Mouse (Mus musculus): ENCODE measurements around the gene Prdx5.
A peak's percentile ranks its signal among the peaks of the same experiment; 100 is the strongest.

Gene Prdx5

GRCm38 (mm10) chr19:6892512-6892911 lies 17.4 kb downstream of the Prdx5 start:
- no peak for DNase-seq (ENCODE audit: extremely low read depth, low read depth)

GRCm38 (mm10) chr19:6877965-6878364 lies 31.9 kb downstream of the Prdx5 start:
- DNase-seq (ENCODE audit: extremely low read depth, low read depth) = no peak

DNA sequence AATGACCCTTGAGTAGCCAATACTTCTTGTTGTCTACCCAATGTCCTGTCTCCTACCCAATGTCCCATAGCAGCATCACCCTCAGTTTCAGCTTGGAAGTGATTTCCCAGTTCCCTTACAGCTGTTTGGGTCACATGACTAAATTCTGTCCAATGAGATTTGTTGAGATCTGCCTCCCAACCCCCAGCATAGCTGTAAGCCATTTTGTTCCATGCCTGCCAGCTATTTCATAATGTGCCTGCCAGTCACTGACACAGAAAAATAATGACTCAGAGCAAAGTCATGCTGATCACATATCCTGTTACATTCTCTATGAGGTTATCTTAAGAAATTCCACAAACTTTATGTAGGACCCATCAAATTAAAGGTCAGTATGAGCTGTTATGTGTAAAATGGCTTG lies 33.1 kb downstream of the Prdx5 start:
- DNase-seq (ENCODE audit: extremely low read depth, low read depth) = no peak

GRCm38 (mm10) chr19:6875834-6876233 lies 34.1 kb downstream of the Prdx5 start:
- no peak for DNase-seq (ENCODE audit: extremely low read depth, low read depth)

DNA sequence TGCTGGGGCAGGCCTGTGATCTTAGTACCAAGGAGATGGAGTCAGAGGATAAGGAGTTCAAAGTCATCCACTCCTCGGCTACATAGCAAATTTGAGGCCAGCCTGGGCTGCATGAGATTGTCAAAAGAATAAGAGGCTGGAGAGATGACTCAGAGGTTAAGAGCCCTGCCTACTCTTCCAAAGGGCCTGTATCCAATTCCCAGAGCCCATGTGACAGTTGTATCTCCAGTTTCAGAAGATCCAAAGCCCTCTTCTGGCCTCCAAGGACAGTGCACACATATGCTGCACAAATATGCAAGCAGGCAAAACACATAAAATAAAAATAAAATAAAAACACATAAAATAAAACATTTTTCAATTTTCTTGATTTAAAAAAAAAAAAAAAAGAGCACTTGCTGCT lies 35.6 kb downstream of the Prdx5 start:
- no peak for DNase-seq (ENCODE audit: extremely low read depth, low read depth)

DNA sequence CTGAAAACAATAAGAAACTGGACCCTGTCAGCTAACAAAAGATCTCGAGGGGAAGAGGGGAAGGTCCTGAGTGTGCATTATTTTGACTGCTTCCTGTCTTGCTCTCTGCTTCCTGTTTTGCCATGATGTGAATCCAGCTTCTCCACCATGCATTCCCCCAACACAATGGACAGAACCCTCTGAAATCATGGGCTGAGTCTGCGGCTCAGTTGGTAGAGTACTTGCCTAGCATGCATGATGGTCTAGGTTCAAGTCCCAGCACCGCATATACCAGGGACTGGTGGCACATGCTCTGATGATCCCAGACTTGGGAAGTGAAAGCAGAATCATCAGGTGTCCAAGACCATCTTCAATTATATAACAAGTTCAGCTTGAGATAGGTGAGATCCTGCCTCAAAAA lies 37.2 kb downstream of the Prdx5 start:
- no peak for DNase-seq (ENCODE audit: extremely low read depth, low read depth)

GRCm38 (mm10) chr19:6871574-6872271 lies 38.2 kb downstream of the Prdx5 start:
- DNase-seq (ENCODE audit: extremely low read depth, low read depth) = no peak

GRCm38 (mm10) chr19:6869355-6869754 lies 40.6 kb downstream of the Prdx5 start:
- DNase-seq (ENCODE audit: extremely low read depth, low read depth) = peak; percentile 73

DNA sequence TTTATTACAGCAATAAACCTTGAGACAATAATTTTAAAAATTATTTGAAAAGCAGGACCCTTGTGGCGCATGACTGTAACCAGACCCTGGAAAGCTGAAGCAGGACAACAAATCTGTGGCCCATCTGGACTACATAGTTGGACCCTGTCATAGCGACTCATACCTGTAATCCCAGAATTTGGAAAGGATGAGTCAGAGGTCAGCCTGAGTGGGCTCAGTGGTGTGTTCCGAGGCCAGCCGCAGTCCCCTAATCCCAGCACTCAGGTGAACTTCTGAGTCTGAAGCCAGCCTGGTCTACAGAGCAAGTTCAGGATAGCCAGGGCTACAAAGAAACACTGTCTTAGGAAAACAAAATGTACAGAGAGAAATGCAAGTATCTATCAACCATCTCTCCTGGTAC lies 48.5 kb downstream of the Prdx5 start:
- no peak for DNase-seq (ENCODE audit: extremely low read depth, low read depth)

GRCm38 (mm10) chr19:6860706-6861105 lies 49.2 kb downstream of the Prdx5 start:
- DNase-seq (ENCODE audit: extremely low read depth, low read depth) = no peak

GRCm38 (mm10) chr19:6859971-6860370 lies 49.9 kb downstream of the Prdx5 start:
- DNase-seq (ENCODE audit: extremely low read depth, low read depth) = no peak

- DNase-seq (ENCODE audit: extremely low read depth, low read depth) = no peak
Measured at GRCm38 (mm10) chr19:6859032-6859651, 50.8 kb downstream of the Prdx5 start.

- DNase-seq (ENCODE audit: extremely low read depth, low read depth) = peak; percentile 81
Measured at GRCm38 (mm10) chr19:6858031-6858430, 51.9 kb downstream of the Prdx5 start, which contains the start of gene Ccdc88b. TSS of gene Ccdc88b (minus strand) at chr19:6858211.

DNA sequence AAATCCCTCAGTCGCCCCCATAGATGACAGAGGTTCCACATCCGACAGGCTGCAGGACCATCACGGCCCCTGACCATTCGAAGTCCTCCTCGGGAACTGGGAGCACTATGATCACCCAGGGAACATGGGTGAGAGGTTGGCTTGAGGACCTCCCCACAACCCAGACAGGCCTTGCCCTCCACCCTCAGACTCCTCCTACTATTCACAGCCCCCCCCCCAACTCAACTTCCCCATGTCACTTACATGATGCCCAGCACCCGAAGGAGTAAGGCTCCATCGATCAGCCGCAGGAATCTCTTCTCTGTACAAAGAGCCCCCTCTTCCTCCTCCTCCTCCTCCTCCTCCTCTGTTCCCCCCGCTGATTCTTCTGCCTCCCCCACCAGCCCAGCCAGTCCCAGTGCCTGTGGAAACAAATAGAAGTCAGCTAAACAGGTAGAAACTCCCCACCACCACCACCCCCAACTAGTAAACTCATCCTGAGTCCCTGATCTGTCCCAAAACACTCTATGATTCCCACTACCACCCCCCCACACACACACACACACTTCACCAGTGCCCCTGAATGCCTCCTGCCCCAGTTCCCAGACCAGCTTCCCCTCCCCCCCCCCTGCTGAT lies 52.4 kb downstream of the Prdx5 start:
- no peak for DNase-seq (ENCODE audit: extremely low read depth, low read depth)

GRCm38 (mm10) chr19:6857003-6857360 lies 52.9 kb downstream of the Prdx5 start:
- no peak for DNase-seq (ENCODE audit: extremely low read depth, low read depth)

All from MEL-GATA-1-ER (cell line).